Mouse (Mus musculus) gastrocnemius, postnatal 14 days (tissue): ENCODE data around the gene Gng7. TPM values are rescaled to one million over a fixed set of nuclear protein-coding genes. Genes with fewer than 3 reads are reported as not detected.
"Not testable (repeated sequence)": the region's sequence is repeated elsewhere in the genome, so short reads cannot be mapped to it uniquely, and the experiment has no call there.

Experiments
- DNase-seq: peaks from one replicate; pipeline ENCODE4 v3.0.0; 2021; ENCODE audit warnings: mixed read lengths
- intact Hi-C: fragments of 180-260 bp; cut with DNase I; formaldehyde crosslinking; loops from one replicate; pipeline ENCODE4 v1.15.1; 2025; ENCODE audit warnings: low total_unique reads
- total RNA-seq, 2 experiments: library from RNA; stranded (reverse); gene quantifications; 2 replicates each; pipeline ENCODE4 v1.2.3; 2021

Gng7 gene
- total RNA-seq, 2 experiments from 2014 or later: 0.44 to 1.1 TPM

- intact Hi-C loops: loop anchor here (5.0 to 10.0 kb wide), 2 partner anchors 48 to 195 kb away; partner anchors contain the start of gene Amh
These were observed 15.2 kb downstream of the Gng7 start for GRCm38 (mm10) chr10:80999362-81000196.

GRCm38 (mm10) chr10:80998778-80999177 is 16.0 kb downstream of the Gng7 start:
- DNase-seq: no peak
- intact Hi-C loops: loop anchor here (10.0 kb wide), 1 partner anchor 194 kb away; the partner anchor contains the start of gene Amh

More at GRCm38 (mm10) chr10:80999362-81000196, 15.2 kb downstream of the Gng7 start:
- peak; percentile 79 for DNase-seq

- no peak for DNase-seq
- intact Hi-C loops: loop anchor here (10.0 kb wide), 1 partner anchor 193 kb away; the partner anchor contains the start of gene Amh
These were observed 16.7 kb downstream of the Gng7 start for GRCm38 (mm10) chr10:80998021-80998420.

- intact Hi-C loops: loop anchor here (10.0 kb wide), 1 partner anchor 193 kb away; the partner anchor contains the start of gene Amh
- DNase-seq: no peak
These were observed 17.4 kb downstream of the Gng7 start for GRCm38 (mm10) chr10:80997332-80997731.

DNA sequence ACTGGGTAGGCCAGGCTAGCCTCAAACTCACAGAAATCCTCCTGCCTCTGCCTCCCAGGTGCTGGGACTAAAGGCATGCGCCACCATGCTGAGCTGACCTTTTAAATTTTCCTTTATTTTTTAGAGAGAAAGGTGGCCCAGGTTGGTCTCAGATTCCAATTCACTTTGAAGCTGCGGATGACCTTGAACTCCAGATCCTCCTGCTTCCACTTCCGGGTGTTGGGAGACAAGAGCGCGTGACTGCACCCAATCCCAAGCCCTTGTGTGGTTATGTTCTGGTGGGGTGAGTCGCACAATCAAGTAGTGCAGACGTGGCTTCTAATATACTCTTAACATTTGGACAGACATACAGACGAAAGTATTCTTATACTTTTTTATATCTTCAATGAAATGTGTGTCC is 18.2 kb downstream of the Gng7 start:
- intact Hi-C loops: loop anchor here (10.0 kb wide), 1 partner anchor 192 kb away; the partner anchor contains the start of gene Amh
- no peak for DNase-seq

GRCm38 (mm10) chr10:80995091-80995632 is 19.6 kb downstream of the Gng7 start:
- intact Hi-C loops: loop anchor here (10.0 kb wide), 1 partner anchor 190 kb away; the partner anchor contains the start of gene Amh
- DNase-seq: peak; percentile 79

DNA sequence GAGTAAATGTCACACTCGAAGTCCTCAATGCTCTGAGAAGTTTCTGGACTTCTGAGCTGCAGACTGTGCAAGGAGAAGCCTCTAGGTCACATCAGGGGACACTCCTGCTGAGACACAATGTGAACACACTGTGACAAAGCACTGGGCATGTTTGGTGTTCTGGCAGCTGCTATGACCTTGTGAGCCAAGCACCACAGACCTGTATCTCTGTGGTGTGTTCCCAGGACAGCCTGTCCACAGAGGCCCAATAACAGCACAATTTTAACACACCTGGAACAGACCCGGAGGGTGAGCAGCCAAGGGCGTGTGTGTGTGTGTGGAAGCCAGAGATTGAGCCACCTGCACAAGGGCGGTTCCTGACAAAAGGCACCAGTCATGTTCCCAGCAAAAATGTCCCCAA is 20.1 kb downstream of the Gng7 start:
- intact Hi-C loops: loop anchor here (10.0 kb wide), 1 partner anchor 190 kb away; the partner anchor contains the start of gene Amh
- DNase-seq: no peak

GRCm38 (mm10) chr10:80993276-80993675 is 21.5 kb downstream of the Gng7 start:
- DNase-seq: no peak
- intact Hi-C loops: loop anchor here (2.0 to 10.0 kb wide), 3 partner anchors 66 to 188 kb away; partner anchors contain the start of gene Amh

DNA sequence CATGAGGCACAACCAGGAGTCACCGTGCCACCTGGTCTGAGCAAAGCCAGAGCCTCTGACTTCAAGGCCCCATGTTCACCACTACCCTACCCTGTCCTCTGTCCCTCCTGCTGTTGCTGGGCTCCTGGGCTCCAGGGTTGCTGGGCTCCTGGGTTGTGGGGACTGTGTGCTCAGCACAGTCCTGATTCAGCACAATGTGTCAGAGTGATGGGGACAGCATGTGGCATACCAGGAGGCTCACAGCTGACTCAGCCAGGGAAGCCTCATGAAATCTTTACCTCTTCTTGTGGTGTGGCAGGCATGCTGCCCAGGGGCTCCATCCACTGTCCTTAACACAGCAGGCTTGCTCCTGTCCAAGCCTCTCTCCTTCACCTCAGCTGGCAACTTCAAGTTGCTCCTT is 22.8 kb downstream of the Gng7 start:
- intact Hi-C loops: loop anchor here (2.0 to 10.0 kb wide), 3 partner anchors 65 to 187 kb away; partner anchors contain the start of gene Amh
- DNase-seq: no peak

DNA sequence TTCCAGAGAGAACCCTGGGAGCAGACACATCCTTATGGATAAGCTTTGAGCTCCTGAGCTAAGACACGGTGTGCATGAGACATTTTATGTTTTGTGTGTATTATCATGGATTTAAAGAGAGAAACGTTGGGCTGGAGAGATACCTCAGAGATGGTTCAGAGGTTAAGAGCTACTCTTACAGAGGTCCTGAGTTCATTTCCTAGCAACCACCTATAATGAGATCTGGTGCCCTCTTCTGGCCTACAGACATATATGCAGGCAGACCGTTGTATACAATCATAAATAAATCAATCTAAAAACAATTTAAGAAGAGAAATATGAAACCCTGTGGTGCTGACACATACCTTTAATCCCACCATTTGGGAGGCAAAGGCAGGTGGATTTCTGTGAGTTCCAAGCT is 23.7 kb downstream of the Gng7 start:
- no peak for DNase-seq
- intact Hi-C loops: loop anchor here (10.0 kb wide), 1 partner anchor 186 kb away; the partner anchor contains the start of gene Amh

DNA sequence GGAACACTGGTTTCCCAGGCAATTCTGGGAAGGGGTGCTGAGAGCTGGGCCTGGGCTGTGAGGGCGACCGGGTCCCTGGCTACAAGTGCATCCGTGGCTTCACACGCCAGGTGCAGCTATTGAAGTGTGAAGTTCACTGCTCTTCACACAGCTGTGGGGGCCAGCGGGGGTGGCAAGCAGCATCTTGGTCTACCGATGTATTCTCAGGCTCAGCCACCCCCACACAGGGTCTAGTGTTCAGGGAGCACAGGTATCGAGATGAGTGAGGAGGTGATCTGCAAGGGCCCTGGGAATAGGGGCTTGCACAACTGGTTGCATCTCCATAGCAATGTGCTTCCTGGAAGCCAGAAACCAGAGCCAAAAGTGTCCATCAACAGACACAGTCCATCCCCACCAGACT is 24.3 kb downstream of the Gng7 start:
- intact Hi-C loops: loop anchor here (10.0 kb wide), 1 partner anchor 186 kb away; the partner anchor contains the start of gene Amh

GRCm38 (mm10) chr10:80989854-80990253 is 24.9 kb downstream of the Gng7 start:
- intact Hi-C loops: loop anchor here (10.0 kb wide), 1 partner anchor 185 kb away; the partner anchor contains the start of gene Amh
- not testable (repeated sequence) for DNase-seq

More for the DNA sequence above, 24.3 kb downstream of the Gng7 start:
- no peak for DNase-seq

GRCm38 (mm10) chr10:80989446-80989845 is 25.3 kb downstream of the Gng7 start:
- intact Hi-C loops: no loop called here
- DNase-seq: no peak

- peak; percentile 90 for DNase-seq
- intact Hi-C loops: loop anchor here (1.0 kb wide), 1 partner anchor 59 kb away; no protein-coding TSS in a partner anchor
These were observed 26.9 kb downstream of the Gng7 start for GRCm38 (mm10) chr10:80987709-80988441.

DNA sequence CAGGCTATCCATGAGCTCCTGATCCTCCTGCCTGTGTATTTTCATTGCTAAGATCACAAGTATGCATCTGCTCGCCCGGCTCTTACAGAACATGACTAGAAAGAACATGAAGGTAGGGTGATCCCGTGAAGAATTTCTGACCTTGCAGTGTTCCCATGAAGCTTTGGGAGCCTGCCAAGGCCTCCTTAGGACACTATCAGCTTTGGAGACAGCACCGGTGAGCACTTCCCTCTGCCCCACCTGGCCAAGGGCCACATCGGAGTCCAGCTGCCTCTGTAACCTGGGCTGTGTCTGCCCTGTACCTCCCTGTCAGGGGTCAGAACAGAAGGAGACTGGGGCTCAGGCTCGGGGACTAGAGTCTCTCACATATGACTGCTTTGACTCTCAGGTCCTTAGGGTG is 28.0 kb downstream of the Gng7 start:
- intact Hi-C loops: no loop called here
- peak; percentile 40 for DNase-seq

- DNase-seq: no peak
- intact Hi-C loops: no loop called here
These were observed 28.6 kb downstream of the Gng7 start for GRCm38 (mm10) chr10:80985970-80986701.

DNA sequence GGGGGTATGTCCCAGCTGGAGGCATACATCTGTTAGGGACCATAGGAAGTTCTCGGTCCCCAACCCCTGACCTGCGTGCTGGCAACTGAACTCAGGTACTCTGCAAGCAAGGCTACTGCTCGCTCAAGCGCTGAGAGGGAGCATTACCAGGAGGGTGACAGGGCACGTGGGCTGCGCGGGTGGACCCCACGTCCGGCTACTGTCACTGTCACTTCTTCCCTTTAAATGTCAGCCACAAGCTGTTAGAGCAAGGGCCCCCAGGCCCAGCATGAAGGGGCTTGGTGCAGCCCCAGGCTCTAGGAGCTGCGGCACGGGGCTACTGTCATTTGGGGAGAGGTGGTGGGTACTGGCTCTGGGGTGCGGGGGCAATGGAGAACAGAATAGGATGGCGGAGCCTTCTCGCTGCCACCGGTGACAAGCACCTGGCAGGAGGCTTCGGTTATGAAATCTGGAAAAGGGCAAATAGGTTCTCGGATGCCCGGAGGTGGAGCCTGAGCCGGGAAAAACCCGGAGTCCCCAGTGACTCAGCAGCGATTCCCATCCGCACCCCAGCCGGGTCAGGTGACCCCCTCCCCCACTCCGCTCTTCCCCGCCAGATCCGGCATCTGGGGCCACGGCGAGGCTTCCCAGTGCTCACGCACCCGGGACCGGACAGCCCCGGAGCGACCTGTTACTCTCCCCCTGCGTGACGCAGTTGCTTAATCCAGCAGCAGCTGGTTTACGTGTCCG is 29.3 kb downstream of the Gng7 start:
- DNase-seq: peak; percentile 67
- intact Hi-C loops: no loop called here

DNA sequence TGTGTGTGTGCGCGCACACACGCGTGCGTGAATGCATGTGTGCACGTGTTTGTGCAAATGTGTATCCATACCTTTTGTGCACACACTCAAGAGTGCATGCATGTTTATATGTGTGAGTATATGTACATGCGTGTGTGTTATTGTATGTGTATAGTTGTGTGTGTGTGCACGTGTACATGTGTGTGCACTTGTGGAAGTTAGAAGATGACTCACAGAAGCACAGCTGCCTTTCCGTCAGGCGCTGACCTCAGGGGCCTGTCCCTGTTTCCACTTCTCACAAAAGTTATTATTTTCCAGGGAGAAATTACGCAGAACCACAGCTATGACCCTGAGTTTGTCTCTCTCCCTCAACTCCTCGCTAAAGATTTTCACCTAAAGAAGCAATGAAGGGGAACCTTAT is 30.5 kb downstream of the Gng7 start:
- intact Hi-C loops: no loop called here
- no peak for DNase-seq
